Mouse (Mus musculus) testis, adult 2 months (tissue): ENCODE results near the gene Gm9887.

Source experiments
- CTCF ChIP-seq: fragments of 200-500 bp; IDR thresholded peaks from 2 replicates; pipeline ENCODE4 v1.5.1; 2012; ENCODE audit warnings: low read depth, mild to moderate bottlenecking, inconsistent platforms, low read length, moderate library complexity; ENCODE audit not compliant: control insufficient read depth, insufficient read depth, insufficient replicate concordance
- POLR2A ChIP-seq: fragments of 200-500 bp; IDR thresholded peaks from 2 replicates; pipeline ENCODE4 v1.6.1; 2012; ENCODE audit warnings: low read depth, mild to moderate bottlenecking, inconsistent platforms, low read length, moderate library complexity; ENCODE audit not compliant: control insufficient read depth

DNA sequence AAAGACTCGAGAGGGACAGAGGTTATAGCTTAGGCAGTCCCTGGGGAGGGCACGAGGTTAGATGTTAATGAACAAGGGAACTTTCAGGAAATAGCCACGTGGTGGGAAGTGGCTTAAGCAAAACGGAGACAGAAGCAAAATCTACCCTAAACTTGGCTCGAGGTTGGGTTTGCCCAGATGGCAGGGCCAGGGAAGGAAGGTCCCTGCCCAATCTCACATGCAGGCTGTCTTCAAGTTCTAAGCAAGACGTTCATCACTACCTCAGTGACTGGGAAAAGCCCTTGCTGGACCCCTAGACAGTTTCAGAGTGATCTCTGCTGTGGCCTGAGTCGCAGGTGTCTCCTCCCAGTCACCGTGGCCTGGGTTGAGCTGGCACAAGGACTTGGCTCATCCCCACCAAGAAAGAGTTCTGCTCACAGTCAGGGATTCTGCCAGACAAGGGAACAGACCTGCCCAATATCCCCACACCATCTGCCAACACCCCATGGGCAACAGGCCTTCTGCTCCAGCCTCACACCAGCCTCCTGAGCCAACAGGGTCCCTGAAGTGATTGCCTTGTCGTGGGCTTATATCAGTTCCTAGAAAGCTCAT, 45.5 kb upstream of the Gm9887 start:
- TF ChIP-seq CTCF, result no peak
- no peak for TF ChIP-seq POLR2A
